Comparison of ENCODE assay signal across 8 mouse cellular contexts in genomic region chr1:136050312-136051012, GRCm38 (mm10). TPM values are rescaled to one million over a fixed set of nuclear protein-coding genes. Genes with fewer than 3 reads are reported as not detected.
A peak's percentile ranks its signal among the peaks of the same experiment; 100 is the strongest.
DNase-seq lines count a peak whose midpoint lies in the region; ATAC-seq lines count a peak whose summit lies in the region.

Ascl5 (plus strand) TSS chr1:136050804.

- no peaks in the 10 kb centered on the region for H3K36me3 ChIP-seq in heart, embryonic 11.5 days (ENCODE audit: control insufficient read depth, insufficient read depth, low read length)
- H3K36me3 ChIP-seq in hindbrain, embryonic 11.5 days (ENCODE audit: control insufficient read depth, insufficient read depth, low read length), result no peaks in the 10 kb centered on the region
- no peaks in the 10 kb centered on the region for H3K36me3 ChIP-seq in midbrain, embryonic 10.5 days

- 19% methylated on average over 29 of the region's 29 CpGs for WGBS in heart, embryonic 11.5 days (ENCODE audit: insufficient replicate concordance)
- 16% methylated on average over 28 of the region's 29 CpGs for WGBS in hindbrain, embryonic 11.5 days
- 24% methylated on average over 29 of the region's 29 CpGs for WGBS in midbrain, embryonic 10.5 days

- ATAC-seq in heart, embryonic 11.5 days (replicated peaks; ENCODE audit: insufficient number of reproducible peaks, low FRiP score, low TSS enrichment), result no peak
- ATAC-seq in hindbrain, embryonic 11.5 days (ENCODE audit: low FRiP score), result peak; percentile 38

- DNase-seq in heart, postnatal 25 days (ENCODE audit: low spot score), result no peak
- DNase-seq in ES-CJ7 (ENCODE audit: low read depth, low spot score), result peak; percentile 22
- DNase-seq in hindbrain, embryonic 11.5 days (ENCODE audit: low spot score), result peak; percentile 52
- DNase-seq in midbrain, embryonic 10.5 days (ENCODE audit: low spot score), result peak; percentile 24
- no peak for DNase-seq in gastrocnemius, adult 8-10 months (ENCODE audit: low spot score in 2 of 2)
- no peak for DNase-seq in cerebellum, adult 8-10 months
- DNase-seq in frontal cortex, postnatal 25 days (ENCODE audit: low spot score in 2 of 2), result no peak

- intact Hi-C loops in heart, postnatal 25 days (cut with DNase I), result loop anchor here (1.0 to 10.0 kb wide), 3 partner anchors 117 to 404 kb away; partner anchors contain the start of gene Mroh3

- peak within 1 kb of the TSS; percentile 64 for H3K4me2 ChIP-seq in heart, embryonic 11.5 days
- peak within 1 kb of the TSS; percentile 47 for H3K4me2 ChIP-seq in hindbrain, embryonic 11.5 days (replicated peaks; ENCODE audit: low read depth, low read length)

- H3K27ac ChIP-seq in heart, embryonic 11.5 days (ENCODE audit: low read depth, low read length), result no peak within 1 kb of the TSS
- no peak within 1 kb of the TSS for H3K27ac ChIP-seq in hindbrain, embryonic 11.5 days (ENCODE audit: low read depth, low read length)
- peak within 1 kb of the TSS; percentile 28; the same call in 1 of the 2 replicates for H3K27ac ChIP-seq in midbrain, embryonic 10.5 days (replicated peaks)

- peak within 1 kb of the TSS; percentile 31 for H3K4me3 ChIP-seq in heart, embryonic 11.5 days (ENCODE audit: low read depth, low read length)
- peak within 1 kb of the TSS; percentile 25 for H3K4me3 ChIP-seq in hindbrain, embryonic 11.5 days (ENCODE audit: low read depth, low read length)
- H3K4me3 ChIP-seq in midbrain, embryonic 10.5 days, result peak within 1 kb of the TSS; percentile 49

- H3K9me3 ChIP-seq in heart, embryonic 11.5 days (replicated peaks; ENCODE audit: control insufficient read depth, low read length), result no peaks in the 10 kb centered on the region
- no peaks in the 10 kb centered on the region for H3K9me3 ChIP-seq in hindbrain, embryonic 11.5 days (ENCODE audit: control insufficient read depth, low read length)
- H3K9me3 ChIP-seq in midbrain, embryonic 10.5 days (replicated peaks), result no peaks in the 10 kb centered on the region

- H3K27me3 ChIP-seq in heart, embryonic 11.5 days (ENCODE audit: control insufficient read depth, insufficient read depth, low read length), result peaks cover 39% of the 10 kb centered on the region
- peaks cover 29% of the 10 kb centered on the region for H3K27me3 ChIP-seq in hindbrain, embryonic 11.5 days (ENCODE audit: control insufficient read depth, insufficient read depth, low read length)
- H3K27me3 ChIP-seq in midbrain, embryonic 10.5 days (ENCODE audit: low read depth, poor library complexity, severe bottlenecking), result peaks cover 72% of the 10 kb centered on the region

- H3K4me1 ChIP-seq in heart, embryonic 11.5 days (ENCODE audit: control insufficient read depth, insufficient read depth, low read length), result peaks cover 16% of the 10 kb centered on the region
- H3K4me1 ChIP-seq in hindbrain, embryonic 11.5 days (replicated peaks; ENCODE audit: control insufficient read depth, insufficient read depth, low read length), result no peaks in the 10 kb centered on the region; the same call in 1 of the 2 replicates
- peaks cover 28% of the 10 kb centered on the region for H3K4me1 ChIP-seq in midbrain, embryonic 10.5 days

- H3K9ac ChIP-seq in heart, embryonic 11.5 days (ENCODE audit: low read depth, low read length), result no peak within 1 kb of the TSS
- 0 out of 2 replicates have a peak within 1 kb of the TSS, but pooled peaks have one; percentile 29 for H3K9ac ChIP-seq in hindbrain, embryonic 11.5 days (ENCODE audit: low read depth, low read length)

RNA-seq across cellular contexts. Expression of gene Ascl5, which starts in this region (rescaled TPM):
- 0.44 TPM in 1 of 2 replicates, not detected in the other for polyA plus RNA-seq in heart, embryonic 11.5 days (2014; fragmentation: Nextera tagmentation; extraction: Ambion mirVana)
- total RNA-seq in heart, postnatal 25 days (2021), result not detected
- not detected in 2 replicates for polyA plus RNA-seq in hindbrain, embryonic 11.5 days (2014; fragmentation: Nextera tagmentation; extraction: Ambion mirVana)
- polyA plus RNA-seq in midbrain, embryonic 10.5 days (2016; fragmentation: Nextera tagmentation; extraction: Ambion mirVana), result not detected in 2 replicates
- not detected for total RNA-seq in gastrocnemius, adult 8-10 months (2022)

Comparison
In these comparisons a context has a peak if more than half of its experiments do, and no peak if none do; other contexts are left out.
1. Peak in DNase-seq, ATAC-seq, H3K4me3 ChIP-seq, H3K9ac ChIP-seq and H3K4me2 ChIP-seq in hindbrain, embryonic 11.5 days; RNA of the gene not detected or under 1 TPM.
2. Peak in DNase-seq, H3K4me3 ChIP-seq and H3K27ac ChIP-seq in midbrain, embryonic 10.5 days; RNA of the gene not detected or under 1 TPM.